Mouse (Mus musculus): ENCODE data around the gene Mief1. TPM values are rescaled to one million over a fixed set of nuclear protein-coding genes. Genes with fewer than 3 reads are reported as not detected.

Mief1 gene
- polyA plus RNA-seq, 1 experiment, result 13.5 TPM

GRCm38 (mm10) chr15:80223751-80224150 is 10.1 kb upstream of the Mief1 start:
- Histone ChIP-seq H3K4me3 (replicated peaks) (no peak overlapping the region), H3K27me3 (replicated peaks) (peaks cover 2% of the 10 kb centered on the region), H3K4me1 (peaks cover 38% of the 10 kb centered on the region), H3K36me3 (replicated peaks; ENCODE audit: low read length) (no peaks in the 10 kb centered on the region), H3K9me3 (no peaks in the 10 kb centered on the region)
- TF ChIP-seq FLI1 (IDR thresholded peaks at IDR 0.05; ENCODE audit: low read length), result no peak
- no peak for TF ChIP-seq GATA1 (IDR thresholded peaks at IDR 0.05; ENCODE audit: borderline replicate concordance, low read length)

DNA sequence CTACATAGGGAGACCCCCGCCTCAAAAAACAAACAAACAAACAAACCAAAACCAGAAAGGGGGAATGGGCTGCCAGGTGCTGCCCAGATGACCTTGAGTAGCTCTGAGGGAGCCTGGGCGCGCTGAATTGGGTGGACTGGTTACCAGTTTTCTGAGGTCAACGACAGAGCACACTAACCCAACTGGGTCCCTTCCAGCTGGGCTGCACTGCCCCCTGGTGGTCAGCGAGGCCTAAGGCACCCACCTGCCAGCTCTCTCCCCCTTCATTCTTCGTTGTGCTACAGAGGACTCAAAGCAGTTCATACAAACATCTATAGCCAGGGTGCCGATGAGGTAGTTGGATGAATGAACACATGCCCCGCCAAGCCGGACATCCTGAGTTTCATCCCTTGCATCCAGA is 8.6 kb upstream of the Mief1 start:
- TF ChIP-seq FLI1 (IDR thresholded peaks at IDR 0.05; ENCODE audit: low read length), result no peak
- no peak for TF ChIP-seq GATA1 (IDR thresholded peaks at IDR 0.05; ENCODE audit: borderline replicate concordance, low read length)
- peak overlapping the region; percentile 80 for H3K4me3 ChIP-seq (replicated peaks)

GRCm38 (mm10) chr15:80225796-80226195 is 8.0 kb upstream of the Mief1 start:
- H3K9me3 ChIP-seq, result no peaks in the 10 kb centered on the region
- H3K4me1 ChIP-seq, result peaks cover 22% of the 10 kb centered on the region
- H3K36me3 ChIP-seq (replicated peaks; ENCODE audit: low read length), result no peaks in the 10 kb centered on the region
- TF ChIP-seq FLI1 (IDR thresholded peaks at IDR 0.05; ENCODE audit: low read length) (no peak), GATA1 (IDR thresholded peaks at IDR 0.05; ENCODE audit: borderline replicate concordance, low read length) (no peak)
- peaks cover 2% of the 10 kb centered on the region for H3K27me3 ChIP-seq (replicated peaks)
- no peak overlapping the region for H3K4me3 ChIP-seq (replicated peaks)

More for the DNA sequence above, 8.6 kb upstream of the Mief1 start:
- H3K4me1 ChIP-seq, result peaks cover 25% of the 10 kb centered on the region
- peaks cover 2% of the 10 kb centered on the region for H3K27me3 ChIP-seq (replicated peaks)
- H3K9me3 ChIP-seq, result no peaks in the 10 kb centered on the region
- H3K36me3 ChIP-seq (replicated peaks; ENCODE audit: low read length), result no peaks in the 10 kb centered on the region

DNA sequence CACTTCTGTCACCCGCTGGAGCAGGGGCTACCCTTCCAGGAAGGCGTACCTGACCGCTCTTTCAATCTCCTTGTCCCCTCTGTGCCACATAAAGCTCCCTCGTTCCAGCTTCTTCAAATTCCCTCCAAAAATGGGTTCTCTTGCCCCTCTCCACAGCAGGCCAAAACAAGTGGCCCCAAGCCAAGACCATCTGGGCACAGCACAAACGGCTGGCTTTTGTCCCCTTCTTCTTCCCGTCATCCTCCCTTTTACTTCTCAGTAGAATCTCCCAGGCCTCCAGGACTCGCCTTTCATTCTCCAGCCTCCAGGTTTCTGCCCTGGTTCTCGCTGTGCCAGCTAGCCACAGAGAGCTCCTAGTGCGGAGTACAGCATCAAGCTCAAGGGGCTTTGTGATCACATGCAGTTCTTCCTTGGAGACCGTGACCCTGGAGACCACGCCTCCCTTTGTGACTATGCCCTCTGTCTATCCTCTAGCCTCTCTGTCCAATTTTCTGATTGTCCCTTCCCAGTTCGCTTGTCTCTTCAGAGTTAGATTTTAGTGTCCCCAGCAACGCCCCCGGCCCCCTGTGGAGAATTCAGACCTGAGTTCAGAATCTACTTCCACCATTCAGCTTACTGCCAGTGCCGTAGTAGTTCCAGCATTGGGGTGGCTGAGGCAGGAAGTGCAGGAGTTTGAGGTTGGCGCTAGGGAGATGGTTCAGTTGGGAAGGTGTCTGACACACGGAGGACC is 5.6 kb upstream of the Mief1 start:
- peaks cover 23% of the 10 kb centered on the region for H3K4me1 ChIP-seq
- H3K9me3 ChIP-seq, result no peaks in the 10 kb centered on the region
- no peak for TF ChIP-seq FLI1 (IDR thresholded peaks at IDR 0.05; ENCODE audit: low read length)
- TF ChIP-seq GATA1 (IDR thresholded peaks at IDR 0.05; ENCODE audit: borderline replicate concordance, low read length), result no peak
- no peaks in the 10 kb centered on the region for H3K36me3 ChIP-seq (replicated peaks; ENCODE audit: low read length)
- no peak overlapping the region for H3K4me3 ChIP-seq (replicated peaks)
- H3K27me3 ChIP-seq (replicated peaks), result peaks cover 2% of the 10 kb centered on the region

GRCm38 (mm10) chr15:80232331-80232730 is 1.5 kb upstream of the Mief1 start:
- Histone ChIP-seq H3K27me3 (replicated peaks) (peaks cover 2% of the 10 kb centered on the region), H3K36me3 (replicated peaks; ENCODE audit: low read length) (peaks cover 23% of the 10 kb centered on the region), H3K4me1 (peaks cover 40% of the 10 kb centered on the region), H3K4me3 (replicated peaks) (no peak overlapping the region), H3K9me3 (no peaks in the 10 kb centered on the region)
- TF ChIP-seq GATA1 (IDR thresholded peaks at IDR 0.05; ENCODE audit: borderline replicate concordance, low read length), result no peak
- TF ChIP-seq FLI1 (IDR thresholded peaks at IDR 0.05; ENCODE audit: low read length), result no peak

GRCm38 (mm10) chr15:80233053-80233452 is 765 bp upstream of the Mief1 start:
- peak overlapping the region; percentile 98 for H3K4me3 ChIP-seq (replicated peaks)
- H3K36me3 ChIP-seq (replicated peaks; ENCODE audit: low read length), result peaks cover 29% of the 10 kb centered on the region
- TF ChIP-seq GATA1 (IDR thresholded peaks at IDR 0.05; ENCODE audit: borderline replicate concordance, low read length) (no peak), FLI1 (IDR thresholded peaks at IDR 0.05; ENCODE audit: low read length) (no peak)
- no peaks in the 10 kb centered on the region for H3K27me3 ChIP-seq (replicated peaks)
- peaks cover 42% of the 10 kb centered on the region for H3K4me1 ChIP-seq
- H3K9me3 ChIP-seq, result no peaks in the 10 kb centered on the region

DNA sequence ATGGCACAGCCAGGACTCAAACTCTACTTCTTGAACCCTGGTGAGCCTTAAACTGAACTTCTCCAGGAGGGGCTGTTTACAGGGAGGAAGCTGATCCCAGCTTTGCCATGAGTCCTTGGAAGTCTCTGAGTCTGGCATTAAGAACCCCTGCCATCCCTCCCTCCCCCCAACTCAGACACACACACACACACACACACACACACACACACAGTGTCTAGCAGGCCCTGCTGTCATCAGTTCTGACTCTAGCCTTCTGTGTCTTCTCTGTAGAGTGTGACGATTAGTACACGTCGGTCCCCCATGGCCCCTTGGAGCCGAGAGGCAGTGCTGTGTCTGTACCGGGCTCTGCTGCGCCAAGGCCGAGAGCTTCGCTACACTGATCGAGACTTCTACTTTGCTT is 1.7 kb downstream of the Mief1 start, which contains the start of gene AC140267.1:
Gene AC140267.1 (plus strand): TSS at position 301 of the 400 bp plus-strand sequence.
- Histone ChIP-seq H3K4me3 (replicated peaks) (peak within 1 kb of the TSS; percentile 98), H3K4me1 (peaks cover 60% of the 10 kb centered on the region), H3K36me3 (replicated peaks; ENCODE audit: low read length) (peaks cover 47% of the 10 kb centered on the region), H3K9me3 (no peaks in the 10 kb centered on the region), H3K27me3 (replicated peaks) (no peaks in the 10 kb centered on the region)
- TF ChIP-seq GATA1 (IDR thresholded peaks at IDR 0.05; ENCODE audit: borderline replicate concordance, low read length) (no peak), FLI1 (IDR thresholded peaks at IDR 0.05; ENCODE audit: low read length) (no peak)

DNA sequence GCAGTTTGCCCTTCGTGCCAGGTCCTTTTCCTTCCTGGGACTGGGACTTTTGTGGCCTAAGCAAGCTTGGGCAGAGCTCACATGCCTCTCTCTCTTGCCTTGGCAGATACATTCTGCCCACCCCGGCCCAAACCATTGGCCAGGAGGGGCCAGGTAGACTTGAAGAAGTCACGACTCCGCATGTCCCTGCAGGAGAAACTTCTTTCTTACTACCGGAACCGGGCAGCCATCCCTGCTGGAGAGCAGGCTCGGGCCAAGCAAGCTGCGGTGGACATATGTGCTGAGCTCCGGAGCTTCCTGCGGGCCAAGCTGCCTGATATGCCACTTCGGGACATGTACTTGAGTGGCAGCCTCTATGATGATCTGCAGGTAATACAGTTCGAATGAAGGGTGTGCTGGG is 14.3 kb downstream of the Mief1 start:
- peaks cover 62% of the 10 kb centered on the region for H3K4me1 ChIP-seq
- peaks cover 93% of the 10 kb centered on the region for H3K36me3 ChIP-seq (replicated peaks; ENCODE audit: low read length)
- H3K9me3 ChIP-seq, result no peaks in the 10 kb centered on the region
- no peak overlapping the region for H3K4me3 ChIP-seq (replicated peaks)
- TF ChIP-seq FLI1 (IDR thresholded peaks at IDR 0.05; ENCODE audit: low read length) (no peak), GATA1 (IDR thresholded peaks at IDR 0.05; ENCODE audit: borderline replicate concordance, low read length) (no peak)
- H3K27me3 ChIP-seq (replicated peaks), result no peaks in the 10 kb centered on the region

GRCm38 (mm10) chr15:80248596-80248995 is 14.8 kb downstream of the Mief1 start:
- H3K9me3 ChIP-seq, result no peaks in the 10 kb centered on the region
- H3K36me3 ChIP-seq (replicated peaks; ENCODE audit: low read length), result peaks cover 93% of the 10 kb centered on the region
- H3K4me3 ChIP-seq (replicated peaks), result no peak overlapping the region
- TF ChIP-seq GATA1 (IDR thresholded peaks at IDR 0.05; ENCODE audit: borderline replicate concordance, low read length) (no peak), FLI1 (IDR thresholded peaks at IDR 0.05; ENCODE audit: low read length) (no peak)
- H3K4me1 ChIP-seq, result peaks cover 63% of the 10 kb centered on the region
- H3K27me3 ChIP-seq (replicated peaks), result no peaks in the 10 kb centered on the region

- peak overlapping the region; percentile 65 for H3K4me3 ChIP-seq (replicated peaks)
- TF ChIP-seq FLI1 (IDR thresholded peaks at IDR 0.05; ENCODE audit: low read length), result no peak
- H3K36me3 ChIP-seq (replicated peaks; ENCODE audit: low read length), result peaks cover 86% of the 10 kb centered on the region
- peaks cover 73% of the 10 kb centered on the region for H3K4me1 ChIP-seq
- no peaks in the 10 kb centered on the region for H3K9me3 ChIP-seq
- H3K27me3 ChIP-seq (replicated peaks), result no peaks in the 10 kb centered on the region
Observed at GRCm38 (mm10) chr15:80249672-80250071, 15.9 kb downstream of the Mief1 start.
